Mouse (Mus musculus) olfactory bulb, adult 2 months (tissue): ENCODE data around the gene Cntnap5a.

Experiments used
- CTCF ChIP-seq: fragments of 200-500 bp; IDR thresholded peaks from 2 replicates; pipeline ENCODE4 v1.5.1; 2012; ENCODE audit warnings: low read depth, mild to moderate bottlenecking, low read length, moderate library complexity; ENCODE audit not compliant: insufficient read depth
- POLR2A ChIP-seq: fragments of 200-500 bp; IDR thresholded peaks from 2 replicates; pipeline ENCODE4 v1.6.1; 2012; ENCODE audit warnings: mild to moderate bottlenecking, low read depth, low read length, moderate library complexity; ENCODE audit not compliant: insufficient read depth

- no peak for TF ChIP-seq CTCF
- TF ChIP-seq POLR2A: no peak
These were observed 599.4 kb downstream of the Cntnap5a start for GRCm38 (mm10) chr1:116283968-116284367.
